Mouse (Mus musculus) cerebral cortex, adult 2 months (tissue): ENCODE results near the gene Mrps25.

Experiments used
- WGBS: fragments of 180-500 bp; shearing (Covaris S2); methylation state at CpG from one replicate; pipeline ENCODE4 v1.1.7; 2018; 5-methylcytosine and 5-hydroxymethylcytosine counted together

Mrps25 gene

DNA sequence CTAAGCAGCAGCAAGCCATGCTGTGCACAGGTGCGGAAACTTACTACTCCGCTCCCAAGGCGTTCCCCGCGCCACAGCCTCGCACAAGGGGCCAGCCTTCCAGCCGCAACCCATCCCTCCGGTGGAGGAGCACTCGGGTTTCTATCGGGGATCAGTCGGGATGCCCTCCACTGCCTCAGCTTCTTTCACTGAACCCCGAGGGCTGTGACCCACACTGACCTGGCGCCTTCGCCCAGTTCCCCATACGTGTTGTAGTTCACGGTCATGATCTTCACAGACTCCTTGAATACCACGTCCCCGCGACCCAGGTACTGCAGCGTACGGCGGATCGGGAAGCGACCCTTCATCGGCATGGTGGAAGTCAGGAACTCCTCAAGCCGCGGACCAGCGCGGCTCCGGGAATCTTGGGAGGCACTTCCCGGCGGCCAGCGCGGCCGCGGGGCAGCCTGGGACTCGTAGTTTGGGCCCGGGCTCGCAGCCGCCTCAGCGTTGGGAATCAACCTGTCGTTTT lies at the start of gene Mrps25:
Gene Mrps25, minus strand, starts transcription at position 413 of the 511 bp plus-strand sequence.
- under 1% methylated on average over 42 of the region's 42 CpGs for WGBS

DNA sequence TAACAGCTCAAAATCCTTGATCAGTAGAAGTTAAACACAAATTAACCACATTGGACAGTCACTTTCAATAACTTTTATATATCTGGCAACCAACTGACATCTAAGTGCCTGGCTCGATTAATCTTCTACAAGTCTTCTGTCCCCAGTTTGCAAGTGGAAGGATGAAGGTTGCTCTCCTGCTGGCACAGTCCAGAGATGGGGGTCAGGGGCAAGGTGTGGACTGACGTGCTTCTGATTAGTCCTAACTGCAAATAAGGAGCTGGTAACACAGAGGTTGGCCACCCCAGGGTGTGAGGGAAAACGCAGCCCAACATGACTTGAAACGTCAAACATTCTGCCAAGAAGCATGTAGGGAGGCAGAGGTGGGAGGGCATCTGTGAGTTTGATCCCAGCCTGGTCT lies 47.9 kb upstream of the Mrps25 start:
- WGBS: 72% methylated on average over 4 of the region's 4 CpGs

DNA sequence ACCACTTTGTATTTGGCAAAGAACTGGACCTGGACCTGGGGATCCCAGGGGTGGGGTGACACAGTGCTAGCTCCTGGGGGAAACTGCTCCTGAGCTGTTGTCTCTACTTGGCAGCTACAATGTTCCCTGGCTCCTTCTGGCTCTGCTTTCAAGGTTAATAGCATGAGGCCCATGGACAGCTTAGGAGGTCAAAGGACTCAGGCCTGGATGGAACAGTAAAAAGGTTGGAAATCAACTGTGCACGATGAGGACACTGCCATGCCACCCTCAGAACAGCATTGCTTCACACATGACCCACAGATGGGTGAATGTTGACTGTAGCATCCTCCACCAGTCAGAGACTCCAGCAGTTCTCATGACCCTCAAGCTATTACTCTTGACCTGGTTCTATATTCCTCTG lies 47.5 kb upstream of the Mrps25 start:
- WGBS: 72% methylated on average over 1 of the region's 1 CpGs

DNA sequence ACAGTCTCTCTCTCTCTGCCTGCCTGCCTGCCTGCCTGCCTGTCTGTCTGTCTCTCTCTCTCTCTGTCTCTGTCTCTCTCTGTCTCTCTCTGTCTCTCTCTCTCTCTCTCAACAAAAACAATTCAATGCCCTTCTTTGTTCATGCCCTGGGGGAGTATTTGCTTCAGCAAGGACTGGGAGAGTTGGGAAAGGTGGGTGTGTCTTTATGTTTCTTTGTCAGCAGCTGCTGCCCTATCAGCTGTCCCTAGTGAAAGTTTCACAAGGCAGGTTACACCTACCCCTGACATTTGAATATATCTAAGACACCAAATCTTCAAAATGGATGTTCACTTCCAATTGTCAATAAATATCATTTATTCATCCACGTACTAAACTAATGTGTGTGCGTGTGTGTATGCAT lies 45.8 kb upstream of the Mrps25 start:
- WGBS: 94% methylated on average over 2 of the region's 2 CpGs

DNA sequence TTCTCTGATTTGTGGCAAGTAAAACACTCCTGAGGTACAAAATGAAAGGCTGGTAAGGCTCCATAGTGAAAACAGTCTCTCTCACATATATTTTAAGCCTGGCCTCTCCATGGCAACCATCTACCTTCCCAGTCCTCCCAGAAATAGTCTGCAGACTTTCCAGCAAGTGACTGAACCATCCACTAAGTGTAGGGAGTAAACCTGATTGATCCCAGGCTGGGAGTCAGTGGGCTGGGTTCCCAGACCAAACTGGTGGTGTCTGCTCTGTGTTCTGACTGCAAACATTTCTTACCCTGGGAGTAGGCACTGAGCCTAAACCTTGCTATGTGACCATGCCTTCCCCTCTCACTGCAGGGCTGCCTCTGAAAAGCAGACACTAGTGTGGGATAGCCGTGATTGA lies 41.1 kb upstream of the Mrps25 start:
- 50% methylated on average over 1 of the region's 1 CpGs for WGBS

DNA sequence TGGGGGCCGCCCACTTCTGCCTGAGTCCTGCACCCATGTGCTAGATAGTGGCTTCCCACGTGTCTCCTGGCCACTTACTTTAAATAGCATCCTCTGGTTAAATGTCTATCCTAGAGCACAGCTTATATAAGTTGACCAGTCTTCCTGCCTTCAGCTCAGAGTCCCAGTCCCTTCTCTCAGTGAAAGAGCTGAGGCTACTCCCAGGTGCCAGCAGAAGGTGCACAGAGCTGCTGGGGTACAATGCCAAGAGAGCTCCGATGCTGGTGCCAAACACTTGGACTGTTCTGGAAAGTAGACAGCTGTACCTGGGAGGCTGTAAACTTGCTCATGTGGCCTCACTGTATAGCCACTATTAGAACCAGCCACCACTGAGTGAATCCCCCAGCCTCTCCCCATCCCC lies 38.2 kb upstream of the Mrps25 start:
- 71% methylated on average over 3 of the region's 3 CpGs for WGBS

DNA sequence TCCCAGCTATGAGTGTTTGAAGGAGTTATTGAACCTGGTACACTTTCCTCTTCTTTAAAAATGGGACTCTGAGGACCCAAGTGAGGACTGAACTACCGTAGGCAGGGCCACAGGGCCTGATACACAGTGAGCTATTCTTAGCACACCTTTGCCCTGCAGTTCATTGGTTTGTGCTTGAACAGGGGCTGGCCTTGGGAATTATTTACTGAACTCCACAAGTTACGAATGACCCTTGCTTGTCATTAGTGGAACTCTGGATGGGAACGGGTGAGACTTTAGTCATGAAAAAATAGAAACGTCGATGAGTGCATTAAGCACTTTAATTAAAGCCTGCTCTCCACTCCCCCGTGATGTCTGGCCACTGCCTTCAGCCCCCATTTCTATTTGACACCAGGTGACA lies 37.8 kb upstream of the Mrps25 start:
- WGBS: 83% methylated on average over 6 of the region's 6 CpGs

DNA sequence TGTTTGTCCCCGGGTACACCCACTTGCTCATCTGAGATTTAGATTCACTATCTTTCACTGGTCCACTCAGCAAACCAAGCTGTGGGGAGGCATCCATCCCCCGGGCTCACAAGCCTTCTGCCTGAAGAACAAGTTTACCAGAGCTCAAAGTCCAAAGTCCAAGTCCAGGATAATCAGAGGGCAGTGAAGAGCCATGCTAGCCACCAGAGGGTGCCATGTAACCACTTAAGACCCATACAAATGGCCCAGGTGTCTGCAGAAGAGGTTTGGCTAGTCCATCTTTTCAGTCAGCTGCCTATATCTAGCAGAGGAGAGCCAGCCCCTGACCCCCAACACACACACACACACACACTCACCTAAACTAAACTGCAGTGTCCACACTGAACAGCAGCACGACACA lies 35.6 kb upstream of the Mrps25 start:
- WGBS: 48% methylated on average over 3 of the region's 3 CpGs

DNA sequence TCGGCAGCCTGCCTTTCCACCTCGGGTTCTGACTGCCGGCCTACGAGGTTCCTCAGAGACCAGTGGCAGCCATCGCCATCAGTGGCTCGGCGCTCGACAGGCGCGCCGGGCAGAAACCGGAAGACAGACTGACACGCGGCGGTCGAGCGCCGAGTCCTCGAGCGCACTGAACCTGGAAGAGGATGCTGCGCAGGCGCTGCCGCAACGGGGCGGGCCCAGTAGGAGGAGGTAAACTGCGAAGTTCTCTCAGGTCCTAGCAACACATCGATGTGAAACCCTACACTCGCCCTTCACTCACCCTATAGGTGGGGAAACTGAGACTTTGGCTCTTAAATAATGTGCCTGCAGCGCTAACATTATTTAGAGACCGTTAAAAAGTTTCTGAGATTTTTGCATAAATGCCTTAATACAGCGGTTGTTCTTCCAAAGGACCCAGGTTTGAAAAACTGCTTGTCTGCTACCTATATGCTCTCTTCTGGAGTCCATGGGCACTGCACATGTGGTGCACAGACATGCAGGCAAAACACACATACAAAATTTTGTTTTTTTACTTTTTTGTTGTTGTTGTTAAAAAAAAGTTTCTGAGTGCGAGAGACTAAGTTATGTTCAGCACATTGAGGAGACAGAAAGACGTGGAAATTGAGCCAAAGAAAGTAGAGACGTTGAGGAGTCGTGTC lies 31.1 kb upstream of the Mrps25 start, which contains the start of gene Rbsn:
Gene Rbsn, minus strand, starts transcription at position 153 of the 677 bp plus-strand sequence.
- 8% methylated on average over 35 of the region's 35 CpGs for WGBS

DNA sequence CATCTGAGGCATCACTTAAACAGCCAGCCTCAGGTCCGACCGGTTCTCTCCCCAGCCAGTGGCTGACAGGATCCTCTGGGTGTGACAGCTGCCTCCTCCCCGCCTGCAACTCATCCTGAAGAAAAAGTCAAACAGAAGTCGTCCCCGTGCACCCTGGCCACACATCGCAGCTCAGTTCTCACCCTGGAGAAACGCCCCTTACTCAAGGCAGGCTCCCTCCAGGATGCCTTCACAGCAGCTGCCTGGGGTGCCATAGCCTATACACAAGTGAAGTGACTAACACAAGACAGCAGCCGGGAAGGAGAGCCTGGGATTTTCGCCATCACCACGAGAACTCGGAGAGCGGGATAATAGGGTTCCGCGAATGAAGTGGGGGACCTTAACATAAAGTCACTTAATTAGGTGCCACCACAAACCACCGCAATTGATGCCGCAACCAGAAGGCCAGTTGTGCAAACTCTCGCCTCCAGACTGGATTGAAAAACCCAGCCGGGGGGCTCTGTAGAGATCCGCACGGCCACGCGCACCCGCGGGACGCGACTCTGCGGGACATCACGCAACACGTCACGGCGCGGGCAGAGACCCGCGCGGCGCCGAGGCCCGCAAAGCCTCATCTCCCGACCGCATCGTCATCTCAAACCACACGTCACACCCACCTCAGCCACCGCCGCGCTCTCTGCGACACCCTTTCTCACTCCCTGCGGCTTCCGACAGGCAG lies 30.4 kb upstream of the Mrps25 start:
- under 1% methylated on average over 48 of the region's 48 CpGs for WGBS

DNA sequence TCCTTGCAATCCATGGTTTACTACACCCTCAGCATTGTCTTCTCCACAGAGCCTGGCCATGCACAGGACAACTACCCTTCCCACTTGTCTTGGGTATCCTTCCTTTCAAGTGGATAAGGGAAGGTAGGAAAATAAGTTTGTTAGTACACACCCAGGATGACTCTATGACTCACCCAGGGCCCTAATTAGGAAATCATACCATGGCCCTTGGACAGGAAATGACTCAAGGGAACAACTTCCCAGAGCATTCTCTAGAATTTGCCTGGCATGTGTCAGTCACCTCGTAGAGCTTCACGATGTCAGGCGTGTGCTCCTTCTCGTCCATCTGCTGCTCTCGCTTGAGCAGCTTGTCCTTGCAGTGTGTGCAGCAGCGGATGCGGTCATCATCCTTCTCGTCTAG lies 15.6 kb upstream of the Mrps25 start:
- WGBS: 89% methylated on average over 8 of the region's 8 CpGs

DNA sequence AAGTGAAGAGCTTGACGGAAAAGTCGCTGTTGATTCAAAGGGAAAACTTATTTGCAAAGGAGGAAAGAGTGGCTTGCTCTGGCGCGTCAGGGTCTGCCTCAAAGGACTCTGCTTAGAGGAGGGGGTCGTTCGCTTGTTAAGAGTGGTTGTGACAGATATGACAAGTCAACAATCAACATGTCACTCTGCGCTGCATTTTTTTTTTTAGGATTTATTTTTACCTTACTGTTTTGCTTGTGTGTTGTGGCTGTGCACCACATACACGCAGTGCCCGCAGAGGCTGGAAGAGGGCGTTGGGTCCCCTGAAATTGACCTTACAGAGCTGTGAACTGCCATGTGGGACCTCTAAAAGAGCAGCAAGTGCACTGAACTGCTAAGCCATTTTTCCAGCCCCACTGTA lies 345 bp upstream of the Mrps25 start:
- WGBS: 3% methylated on average over 10 of the region's 10 CpGs

DNA sequence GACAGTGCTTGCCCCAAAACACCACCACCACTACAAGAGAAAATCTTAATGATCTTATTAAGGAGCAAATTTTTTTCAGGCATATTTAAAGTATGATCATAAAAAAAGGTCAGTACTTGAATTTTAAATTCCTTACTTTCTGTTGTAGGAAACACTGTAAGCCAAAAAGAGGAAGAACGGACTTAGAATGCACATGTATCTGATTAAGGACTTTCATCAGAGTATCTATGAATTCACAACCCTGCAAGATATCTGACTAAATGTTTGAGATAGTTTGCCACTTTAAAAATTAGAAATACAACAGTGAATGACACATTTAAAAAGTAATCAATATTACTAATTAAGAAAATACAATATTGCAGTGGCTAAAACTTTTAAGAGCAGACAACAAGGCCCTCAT lies 7.4 kb downstream of the Mrps25 start:
- 89% methylated on average over 1 of the region's 1 CpGs for WGBS

DNA sequence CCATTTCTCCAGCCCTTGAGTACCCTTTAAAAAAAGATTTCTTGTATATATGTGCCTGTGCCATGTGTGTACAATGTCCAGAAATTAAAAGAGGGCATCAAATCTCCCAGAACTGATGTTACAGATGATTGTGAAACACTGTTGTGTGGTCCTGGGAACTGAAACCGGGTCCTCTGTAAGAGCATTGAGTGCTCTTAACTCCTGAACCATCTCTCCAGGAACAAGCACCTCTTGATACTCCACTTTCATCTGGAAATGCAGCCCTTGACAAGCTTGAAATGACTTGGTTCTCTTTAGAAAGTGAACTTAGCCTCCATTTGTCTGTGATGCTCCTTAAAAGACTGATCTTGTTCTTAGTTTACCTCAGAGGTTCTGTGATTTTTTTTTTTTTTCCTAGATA lies 21.1 kb downstream of the Mrps25 start:
- 72% methylated on average over 1 of the region's 1 CpGs for WGBS

DNA sequence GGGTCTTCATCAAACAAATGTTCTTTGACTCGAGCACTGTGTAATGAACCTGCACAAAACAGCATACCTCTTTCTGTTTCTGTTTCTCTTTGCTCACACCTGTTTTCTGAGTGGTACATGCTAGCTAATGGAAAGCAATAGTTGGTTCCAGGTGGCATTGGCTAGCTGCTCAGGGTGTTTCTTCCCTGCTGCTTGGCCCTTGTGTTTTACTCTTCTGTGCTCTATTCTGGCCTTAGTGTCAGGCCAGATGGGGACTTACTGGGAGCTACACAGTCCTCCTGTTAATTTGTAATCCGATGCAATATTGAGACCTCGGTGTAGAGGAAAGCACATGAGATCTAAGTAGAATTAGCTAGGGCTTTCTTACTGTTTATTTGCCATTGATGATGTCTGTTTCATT lies 25.0 kb downstream of the Mrps25 start:
- WGBS: 85% methylated on average over 3 of the region's 3 CpGs

DNA sequence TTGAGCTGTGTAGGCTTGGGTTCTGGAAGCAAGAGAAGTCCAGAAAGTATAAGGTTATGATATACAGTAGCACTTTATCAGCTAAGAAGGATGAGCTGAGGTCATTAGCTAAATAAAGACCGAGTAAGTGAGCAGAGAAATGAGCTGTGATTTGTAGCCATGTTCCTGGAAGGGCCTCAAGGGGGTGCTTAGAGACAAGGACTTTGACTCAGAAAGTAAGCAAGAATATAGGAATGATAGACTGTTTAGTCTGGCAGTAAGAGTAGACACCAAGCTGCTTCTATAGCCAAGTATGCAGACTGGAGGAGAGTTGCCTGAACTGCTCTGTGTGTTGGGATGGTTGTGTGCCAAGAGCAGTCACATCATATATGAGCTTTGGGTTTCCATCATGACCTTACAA lies 30.1 kb downstream of the Mrps25 start:
- 68% methylated on average over 1 of the region's 1 CpGs for WGBS

DNA sequence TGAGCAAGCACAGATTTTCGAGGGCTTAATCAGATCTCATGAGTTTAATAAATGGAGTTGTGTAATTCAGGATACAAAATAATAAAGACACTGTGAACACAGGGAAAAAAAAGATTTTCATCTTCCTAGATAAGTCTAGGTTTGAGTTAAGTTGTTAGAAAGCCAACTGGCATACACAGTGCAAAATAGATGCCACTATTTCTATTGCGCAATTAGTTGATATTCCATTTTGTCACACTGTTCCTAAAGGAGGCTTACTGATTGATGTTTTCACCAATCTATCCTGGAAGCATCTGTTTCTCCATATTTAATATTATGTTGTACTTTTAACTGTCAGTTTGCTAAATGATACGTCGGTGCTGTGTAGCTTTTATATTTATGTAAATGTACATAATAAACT lies 38.0 kb downstream of the Mrps25 start:
- WGBS: 81% methylated on average over 4 of the region's 4 CpGs

DNA sequence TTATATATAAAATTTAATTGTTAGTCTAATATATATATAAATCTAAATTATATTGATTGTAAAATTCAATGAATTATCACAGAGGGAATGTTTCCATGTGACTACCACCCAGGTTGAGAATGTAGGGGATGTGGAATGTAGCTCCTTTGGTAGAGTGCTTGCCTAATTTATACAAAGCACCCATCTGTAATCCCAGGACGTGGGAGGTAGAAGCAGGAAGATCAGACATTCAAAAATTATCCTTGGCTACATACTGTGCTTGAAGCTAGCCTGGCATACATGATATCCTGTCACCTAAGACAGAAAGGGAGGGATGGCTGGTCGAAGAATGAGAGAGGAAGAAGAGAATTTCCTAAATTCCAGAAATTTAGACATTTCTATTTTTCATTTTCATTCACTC lies 47.5 kb downstream of the Mrps25 start:
- 47% methylated on average over 2 of the region's 2 CpGs for WGBS

DNA sequence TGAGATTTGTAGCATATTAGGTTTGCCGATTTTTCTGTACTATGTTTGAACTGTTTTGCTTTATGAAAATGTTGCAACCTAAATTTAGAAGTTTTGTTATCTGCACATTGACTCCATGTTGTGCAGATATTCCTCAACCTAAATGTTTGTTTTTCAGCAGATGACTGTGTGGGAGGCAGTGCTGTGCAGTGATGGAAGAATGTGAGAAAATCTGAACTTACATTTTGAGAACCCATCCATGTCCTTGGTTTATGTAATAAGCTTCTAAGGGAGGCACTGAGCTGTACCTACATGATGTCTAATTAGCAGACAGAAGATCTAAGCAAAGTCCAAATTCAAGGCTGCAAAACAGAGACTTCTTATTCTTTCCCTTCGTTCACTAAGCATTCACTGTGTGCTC lies 50.2 kb downstream of the Mrps25 start:
- WGBS: 39% methylated on average over 2 of the region's 2 CpGs

DNA sequence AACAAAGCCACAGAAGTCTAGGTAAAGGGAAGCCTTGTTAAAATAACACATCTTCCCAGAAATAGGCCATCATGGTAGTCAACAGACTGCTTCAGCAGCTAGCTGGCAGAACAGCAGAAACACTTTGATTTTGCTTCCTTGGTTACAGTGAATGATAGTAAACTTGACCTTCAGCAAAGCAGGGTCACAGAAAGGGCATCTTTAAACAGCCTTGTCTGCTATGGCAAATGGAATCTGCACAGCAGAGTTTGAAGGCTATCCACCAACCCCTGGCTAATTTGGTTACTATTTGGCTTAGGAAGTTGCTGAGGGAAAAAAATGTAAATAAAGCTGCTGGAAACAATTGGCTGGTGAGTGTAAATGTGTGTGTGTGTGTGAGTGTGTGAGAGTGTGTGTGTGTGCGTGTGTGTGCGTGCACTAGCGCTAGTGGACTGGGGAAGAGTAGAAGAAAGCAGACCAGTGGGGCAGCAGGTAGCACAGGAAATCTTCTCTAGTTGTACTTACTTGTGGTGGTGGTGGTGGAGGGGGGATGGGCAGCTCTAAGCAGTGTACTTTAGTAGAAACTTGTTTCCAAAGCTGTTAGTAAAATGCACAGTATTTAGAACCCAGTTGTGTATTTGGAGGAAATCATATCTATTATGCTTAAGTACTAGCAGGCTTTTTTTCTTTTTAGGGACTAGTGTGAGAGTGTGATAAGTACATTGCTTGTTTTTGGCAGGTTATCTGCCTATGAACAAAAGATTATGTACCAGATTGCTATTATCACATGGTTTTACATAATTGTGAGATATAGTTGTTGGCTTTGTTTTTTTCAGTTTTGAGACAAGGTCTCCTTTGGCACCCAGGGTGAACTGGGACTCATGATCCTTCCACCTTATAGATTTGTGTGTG lies 51.6 kb downstream of the Mrps25 start:
- 75% methylated on average over 3 of the region's 3 CpGs for WGBS

DNA sequence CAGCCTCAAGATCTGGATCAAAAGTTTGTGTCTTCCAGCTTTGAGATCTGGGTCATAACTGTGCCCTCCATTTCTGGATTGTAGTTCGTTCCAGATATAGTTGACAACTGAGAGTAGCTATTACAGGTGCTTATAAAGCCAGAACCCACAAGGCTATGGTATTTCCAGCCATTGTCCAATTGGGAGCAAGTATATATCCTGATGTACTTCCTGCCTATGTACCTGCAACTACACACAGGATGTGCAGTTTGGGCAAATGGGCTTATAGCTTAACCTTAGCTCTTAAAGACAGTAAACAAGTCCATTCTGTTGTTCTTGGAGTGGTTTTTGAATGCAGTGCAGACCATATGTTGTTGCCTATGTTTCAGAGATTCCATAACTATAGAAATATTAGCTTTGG lies 52.4 kb downstream of the Mrps25 start:
- WGBS: 79% methylated on average over 1 of the region's 1 CpGs

DNA sequence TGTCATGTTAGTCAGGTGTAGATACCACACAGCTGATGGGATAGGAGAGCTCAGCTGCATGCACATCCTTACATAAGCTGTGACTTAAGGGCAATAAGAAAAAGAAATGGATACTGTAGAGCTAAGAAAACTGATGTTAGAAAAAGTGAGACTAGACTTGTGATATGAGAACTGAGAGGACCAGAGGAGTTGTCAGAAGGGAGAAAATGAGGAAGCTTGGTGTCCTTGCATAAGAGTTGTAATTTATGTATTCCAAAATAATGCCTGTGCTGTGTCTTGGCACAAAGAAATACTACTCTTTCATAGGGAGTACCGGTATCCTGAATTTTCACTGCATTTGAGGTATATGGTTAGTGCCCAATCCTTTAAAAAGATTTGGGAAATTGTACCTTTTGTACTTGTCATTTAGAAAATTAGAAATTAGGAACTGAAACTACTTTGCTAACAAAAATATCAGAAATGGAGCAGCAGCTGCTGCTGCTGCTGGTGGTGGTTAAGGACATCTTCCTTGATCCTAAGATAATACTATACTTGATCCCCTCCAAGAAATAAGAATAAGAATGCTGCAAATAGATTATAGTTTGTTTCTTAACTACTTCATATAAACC lies 56.9 kb downstream of the Mrps25 start:
- 55% methylated on average over 1 of the region's 1 CpGs for WGBS
